Mouse (Mus musculus) bone marrow macrophage, adult 2 months (primary cell): Measurements from ENCODE around the gene Rbm42.

Source experiments
- CTCF ChIP-seq: IDR thresholded peaks from 2 replicates; pipeline ENCODE4 v1.5.1; 2012; ENCODE audit warnings: low read depth, mild to moderate bottlenecking, low read length, moderate library complexity
- POLR2A ChIP-seq: IDR thresholded peaks from 2 replicates; pipeline ENCODE4 v1.6.1; 2012; ENCODE audit warnings: mild to moderate bottlenecking, low read depth, low read length, borderline replicate concordance

DNA sequence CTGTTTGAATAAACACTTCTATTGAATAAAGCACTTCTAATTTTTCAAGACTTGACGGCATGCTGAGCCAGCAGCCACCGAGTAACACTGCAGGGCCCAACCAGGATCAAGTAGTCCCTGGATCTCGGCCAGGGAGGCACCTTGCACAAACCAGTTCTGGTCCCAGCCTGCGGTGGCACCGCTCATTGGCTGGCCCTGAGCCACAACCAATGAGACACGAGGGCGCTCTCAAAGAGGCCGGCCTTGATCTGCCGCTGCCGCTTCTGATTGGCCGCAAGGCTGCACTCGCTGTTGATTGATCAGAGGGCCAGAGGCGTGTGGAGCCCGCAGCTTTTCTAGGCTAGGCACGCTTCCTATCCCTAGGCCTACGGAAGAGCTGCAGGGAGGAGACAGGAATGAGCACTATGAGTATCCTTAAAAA lies 50.2 kb downstream of the Rbm42 start:
- TF ChIP-seq POLR2A = no peak
- no peak for TF ChIP-seq CTCF
